Mouse (Mus musculus): ENCODE results near the gene Nlrp4c. TPM values are rescaled to one million over a fixed set of nuclear protein-coding genes. Genes with fewer than 3 reads are reported as not detected.
A peak's percentile ranks its signal among the peaks of the same experiment; 100 is the strongest.
"Not testable (repeated sequence)": the region's sequence is repeated elsewhere in the genome, so short reads cannot be mapped to it uniquely, and the experiment has no call there.

Nlrp4c gene
- polyA plus RNA-seq (2015; fragmentation: Nextera tagmentation; extraction: Ambion mirVana): not detected in 2 replicates

- ATAC-seq (replicated peaks): no peak
- no peak within 1 kb of the TSS for H3K9ac ChIP-seq
- WGBS: 88% methylated on average over 11 of the region's 11 CpGs
- no peak within 1 kb of the TSS for H3K4me2 ChIP-seq
- H3K4me3 ChIP-seq: no peak within 1 kb of the TSS
- no peaks in the 10 kb centered on the region for H3K36me3 ChIP-seq (replicated peaks)
- no peak within 1 kb of the TSS for H3K27ac ChIP-seq
- no peaks in the 10 kb centered on the region for H3K4me1 ChIP-seq
- peaks cover 13% of the 10 kb centered on the region for H3K9me3 ChIP-seq
- H3K27me3 ChIP-seq (replicated peaks): no peaks in the 10 kb centered on the region
Observed at GRCm38 (mm10) chr7:6044861-6045260, at the start of gene Nlrp4c. Nlrp4c (plus strand) TSS chr7:6045161.

GRCm38 (mm10) chr7:6010910-6011309, 34.1 kb upstream of the Nlrp4c start, which contains the start of gene Vmn1r65:
Vmn1r65 (minus strand) TSS chr7:6011010.
- H3K4me3 ChIP-seq: no peak within 1 kb of the TSS
- H3K4me2 ChIP-seq: no peak within 1 kb of the TSS
- H3K9me3 ChIP-seq: peaks cover 18% of the 10 kb centered on the region
- H3K27me3 ChIP-seq (replicated peaks): no peaks in the 10 kb centered on the region
- H3K4me1 ChIP-seq: no peaks in the 10 kb centered on the region
- no peak within 1 kb of the TSS for H3K9ac ChIP-seq
- no peak within 1 kb of the TSS for H3K27ac ChIP-seq
- H3K36me3 ChIP-seq (replicated peaks): no peaks in the 10 kb centered on the region
- no peak for ATAC-seq (replicated peaks)
- whole genome bisulfite sequencing: 93% methylated on average over 1 of the region's 1 CpGs

DNA sequence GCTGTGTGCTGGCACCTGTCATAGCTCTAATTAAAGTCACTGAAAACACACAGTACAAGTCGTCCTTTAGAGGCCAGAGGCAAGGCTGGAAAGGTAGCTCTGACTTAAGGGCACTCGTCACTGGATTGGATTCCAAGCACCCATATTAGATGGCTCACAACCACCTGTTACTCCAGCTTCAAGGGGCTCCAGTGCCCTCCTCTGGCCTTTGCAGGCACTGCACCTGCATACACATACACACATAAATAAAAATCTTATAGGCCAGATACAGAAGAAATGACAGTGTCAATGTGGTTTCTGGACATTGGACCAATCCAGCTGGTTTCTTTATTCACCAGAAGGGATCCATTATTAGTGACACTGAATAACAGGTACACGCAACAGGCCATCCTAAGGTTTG, 74.5 kb downstream of the Nlrp4c start:
- Histone ChIP-seq H3K4me2 (no peak overlapping the region), H3K27me3 (replicated peaks) (no peaks in the 10 kb centered on the region)
- 81% methylated on average over 3 of the region's 3 CpGs for WGBS

GRCm38 (mm10) chr7:6120104-6120503, 75.1 kb downstream of the Nlrp4c start:
- not testable (repeated sequence) for ATAC-seq (replicated peaks); H3K9me3 ChIP-seq; H3K36me3 ChIP-seq (replicated peaks); H3K27me3 ChIP-seq (replicated peaks); H3K4me2 ChIP-seq; H3K9ac ChIP-seq; H3K4me3 ChIP-seq; H3K27ac ChIP-seq; H3K4me1 ChIP-seq
- WGBS: 83% methylated on average over 2 of the region's 2 CpGs

More for the DNA sequence above, 74.5 kb downstream of the Nlrp4c start:
- no peaks in the 10 kb centered on the region for H3K36me3 ChIP-seq (replicated peaks)
- H3K4me3 ChIP-seq: no peak overlapping the region
- H3K9me3 ChIP-seq: no peaks in the 10 kb centered on the region
- no peak for ATAC-seq (replicated peaks)
- no peak overlapping the region for H3K27ac ChIP-seq
- H3K9ac ChIP-seq: no peak overlapping the region
- H3K4me1 ChIP-seq: no peaks in the 10 kb centered on the region

- whole genome bisulfite sequencing: 90% methylated on average over 1 of the region's 1 CpGs
- ATAC-seq (replicated peaks): not testable (repeated sequence)
Observed at GRCm38 (mm10) chr7:6121128-6121527, 76.2 kb downstream of the Nlrp4c start.

GRCm38 (mm10) chr7:6126690-6127448, 81.9 kb downstream of the Nlrp4c start:
- 34% methylated on average over 7 of the region's 7 CpGs for WGBS
- peaks cover 5% of the 10 kb centered on the region; the same call in 1 of the 2 replicates for H3K4me1 ChIP-seq
- H3K27ac ChIP-seq: peak overlapping the region; percentile 67
- peak overlapping the region; percentile 34; the same call in 1 of the 2 replicates for H3K9ac ChIP-seq
- H3K9me3 ChIP-seq: no peaks in the 10 kb centered on the region
- peaks cover 3% of the 10 kb centered on the region for H3K36me3 ChIP-seq (replicated peaks)
- ATAC-seq (replicated peaks): peak; percentile 78
- H3K4me2 ChIP-seq: no peak overlapping the region
- H3K4me3 ChIP-seq: no peak overlapping the region
- no peaks in the 10 kb centered on the region for H3K27me3 ChIP-seq (replicated peaks)

More at GRCm38 (mm10) chr7:6121128-6121527, 76.2 kb downstream of the Nlrp4c start:
- H3K9ac ChIP-seq; H3K36me3 ChIP-seq (replicated peaks); H3K4me3 ChIP-seq; H3K4me2 ChIP-seq; H3K27ac ChIP-seq; H3K27me3 ChIP-seq (replicated peaks); H3K9me3 ChIP-seq; H3K4me1 ChIP-seq: not testable (repeated sequence)

GRCm38 (mm10) chr7:6130346-6130745, 85.4 kb downstream of the Nlrp4c start:
- no peak for ATAC-seq (replicated peaks)
- Histone ChIP-seq H3K4me1 (peaks cover 5% of the 10 kb centered on the region; the same call in 1 of the 2 replicates), H3K4me2 (no peak overlapping the region), H3K9me3 (peaks cover 4% of the 10 kb centered on the region; the same call in 1 of the 2 replicates), H3K36me3 (replicated peaks) (peaks cover 16% of the 10 kb centered on the region), H3K4me3 (no peak overlapping the region), H3K9ac (no peak overlapping the region), H3K27me3 (replicated peaks) (no peaks in the 10 kb centered on the region), H3K27ac (no peak overlapping the region)
- WGBS: 48% methylated on average over 4 of the region's 4 CpGs

DNA sequence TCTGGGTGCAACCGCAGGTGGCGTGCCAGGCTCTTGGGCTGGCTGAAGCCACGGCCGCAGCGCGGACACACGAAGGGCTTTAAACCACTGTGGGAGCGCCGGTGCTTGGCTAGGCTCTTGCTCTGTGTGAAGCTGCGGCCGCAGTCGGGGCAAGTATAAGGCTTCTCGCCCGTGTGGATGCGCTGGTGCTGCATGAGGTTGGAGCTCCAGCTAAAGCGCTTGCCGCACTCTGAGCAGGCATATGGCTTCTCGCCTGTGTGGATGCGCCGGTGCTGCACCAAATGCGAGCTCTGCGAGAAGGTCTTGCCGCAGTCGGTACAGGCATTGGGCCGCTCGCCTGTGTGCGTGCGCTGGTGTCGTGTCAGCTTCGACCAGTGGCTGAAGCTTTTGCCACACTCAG, 87.7 kb downstream of the Nlrp4c start:
- H3K27ac ChIP-seq: no peak overlapping the region
- 83% methylated on average over 30 of the region's 30 CpGs for WGBS
- ATAC-seq (replicated peaks): no peak
- no peaks in the 10 kb centered on the region for H3K27me3 ChIP-seq (replicated peaks)
- no peaks in the 10 kb centered on the region for H3K4me1 ChIP-seq
- no peak overlapping the region for H3K4me2 ChIP-seq
- peaks cover 4% of the 10 kb centered on the region; the same call in 1 of the 2 replicates for H3K9me3 ChIP-seq
- H3K9ac ChIP-seq: no peak overlapping the region
- H3K36me3 ChIP-seq (replicated peaks): peaks cover 16% of the 10 kb centered on the region
- no peak overlapping the region for H3K4me3 ChIP-seq

GRCm38 (mm10) chr7:6136497-6136896, 91.5 kb downstream of the Nlrp4c start:
- H3K27ac ChIP-seq: no peak overlapping the region
- peaks cover 4% of the 10 kb centered on the region; the same call in 1 of the 2 replicates for H3K9me3 ChIP-seq
- no peak overlapping the region for H3K4me2 ChIP-seq
- no peak for ATAC-seq (replicated peaks)
- H3K4me1 ChIP-seq: no peaks in the 10 kb centered on the region
- H3K4me3 ChIP-seq: no peak overlapping the region
- H3K9ac ChIP-seq: no peak overlapping the region
- H3K36me3 ChIP-seq (replicated peaks): peaks cover 18% of the 10 kb centered on the region
- H3K27me3 ChIP-seq (replicated peaks): no peaks in the 10 kb centered on the region

DNA sequence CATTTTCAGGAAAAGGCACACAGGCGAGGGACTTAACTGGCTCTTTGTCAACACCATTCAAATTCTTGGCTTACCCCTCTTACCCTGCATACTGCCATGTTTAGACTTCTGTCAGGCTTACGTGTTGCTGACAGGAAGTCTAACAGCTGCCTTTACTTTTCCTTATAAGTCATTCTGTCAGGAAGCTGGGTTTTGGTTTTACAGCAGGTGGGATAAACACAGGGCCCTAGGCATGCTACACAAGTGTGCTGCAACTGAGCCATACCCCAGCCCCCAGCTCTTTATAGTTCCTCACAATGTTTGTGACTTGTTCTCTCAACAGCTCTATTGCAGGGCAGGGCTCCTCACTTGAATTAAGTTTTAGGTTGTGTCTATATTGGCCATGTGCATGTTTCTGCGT, 94.3 kb downstream of the Nlrp4c start:
- no peak overlapping the region for H3K4me2 ChIP-seq
- ATAC-seq (replicated peaks): no peak
- no peak overlapping the region for H3K9ac ChIP-seq
- 0 out of 2 replicates have a peak, but pooled peaks cover 4% of the 10 kb centered on the region for H3K4me1 ChIP-seq
- H3K9me3 ChIP-seq: no peaks in the 10 kb centered on the region
- no peak overlapping the region for H3K27ac ChIP-seq
- H3K4me3 ChIP-seq: no peak overlapping the region
- 0 out of 2 replicates have a peak, but pooled peaks cover 2% of the 10 kb centered on the region for H3K36me3 ChIP-seq (replicated peaks)
- no peaks in the 10 kb centered on the region for H3K27me3 ChIP-seq (replicated peaks)
- WGBS: 81% methylated on average over 3 of the region's 3 CpGs

DNA sequence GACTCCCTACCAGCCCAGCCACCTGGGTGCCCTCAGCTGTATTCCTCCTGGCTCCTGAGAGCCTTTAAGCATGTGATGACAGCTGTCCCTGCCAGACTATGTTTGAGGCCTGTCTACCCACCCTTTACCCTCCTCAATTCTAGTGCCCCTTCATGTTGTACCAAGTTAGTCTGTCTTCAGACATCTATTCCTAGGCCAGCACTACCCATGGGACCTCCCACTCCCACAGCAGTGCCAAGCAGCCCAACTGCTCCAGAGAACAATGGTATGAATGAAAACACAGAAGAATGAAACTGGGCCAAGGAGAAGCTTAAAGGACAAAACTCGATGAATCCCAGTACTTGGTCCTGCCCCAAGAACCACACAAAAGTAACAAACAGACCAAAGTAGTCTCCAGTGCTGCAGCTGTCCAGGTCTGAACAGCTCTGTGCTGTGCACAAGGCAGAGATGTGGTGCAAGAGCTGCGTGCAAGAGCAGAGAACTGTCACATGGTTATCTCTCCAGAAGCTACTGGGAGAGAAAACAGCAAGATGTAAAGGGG, 99.1 kb downstream of the Nlrp4c start:
- no peak overlapping the region for H3K4me3 ChIP-seq
- no peak for ATAC-seq (replicated peaks)
- H3K4me2 ChIP-seq: no peak overlapping the region
- H3K9me3 ChIP-seq: no peaks in the 10 kb centered on the region
- H3K4me1 ChIP-seq: peaks cover 5% of the 10 kb centered on the region; the same call in 1 of the 2 replicates
- 67% methylated on average over 2 of the region's 2 CpGs for WGBS
- H3K27me3 ChIP-seq (replicated peaks): no peaks in the 10 kb centered on the region
- 0 out of 2 replicates have a peak, but pooled peaks cover 2% of the 10 kb centered on the region for H3K36me3 ChIP-seq (replicated peaks)
- no peak overlapping the region; the same call in 1 of the 2 replicates for H3K27ac ChIP-seq
- no peak overlapping the region for H3K9ac ChIP-seq

GRCm38 (mm10) chr7:6145423-6146188, 100.6 kb downstream of the Nlrp4c start:
- H3K4me1 ChIP-seq: peaks cover 8% of the 10 kb centered on the region; the same call in 1 of the 2 replicates
- WGBS: 89% methylated on average over 8 of the region's 8 CpGs
- H3K4me2 ChIP-seq: no peak overlapping the region
- H3K36me3 ChIP-seq (replicated peaks): 0 out of 2 replicates have a peak, but pooled peaks cover 2% of the 10 kb centered on the region
- no peaks in the 10 kb centered on the region for H3K9me3 ChIP-seq
- H3K9ac ChIP-seq: no peak overlapping the region
- no peaks in the 10 kb centered on the region for H3K27me3 ChIP-seq (replicated peaks)
- H3K27ac ChIP-seq: no peak overlapping the region
- H3K4me3 ChIP-seq: no peak overlapping the region
- ATAC-seq (replicated peaks): no peak
